Mouse (Mus musculus): ENCODE measurements around the gene Mall.

The Mall gene

DNA sequence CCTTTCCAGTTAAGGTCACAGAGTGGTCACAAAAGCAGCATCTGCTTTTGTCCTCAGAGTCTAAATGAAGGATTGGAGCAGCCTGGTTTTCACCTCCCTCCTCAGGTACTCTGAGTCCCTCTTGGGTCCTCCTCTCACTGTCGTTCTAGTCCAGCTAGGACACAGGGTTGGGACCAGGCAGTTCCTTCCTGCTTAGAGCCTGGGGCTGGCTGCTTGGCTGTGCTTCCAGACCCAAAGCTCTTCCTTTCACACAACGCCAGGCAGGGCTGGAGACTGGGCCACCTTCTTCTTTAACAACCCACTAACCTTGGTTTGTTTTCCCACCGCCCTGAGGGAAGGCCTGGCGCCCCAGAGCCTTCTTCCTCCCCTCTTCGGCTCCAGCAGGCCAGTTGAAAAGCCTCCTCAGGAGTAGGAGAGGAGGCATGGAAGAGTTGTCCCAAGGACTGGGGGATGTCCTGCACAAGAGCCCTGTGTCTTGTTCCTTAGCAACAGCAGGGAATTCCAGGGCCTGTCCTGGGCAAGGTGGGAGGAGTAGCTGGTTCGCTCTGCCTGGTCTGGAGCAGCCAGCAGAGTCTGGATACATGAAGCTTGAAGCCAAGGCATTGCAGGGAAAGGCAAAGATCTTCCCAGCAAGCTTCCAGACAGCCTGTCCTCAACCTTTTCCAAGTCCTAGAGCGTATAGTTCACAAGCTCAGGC lies 717 bp upstream of the Mall start:
- DNase-seq (ENCODE audit: low read depth, low spot score): no peak

GRCm38 (mm10) chr2:127728661-127729450 lies 876 bp downstream of the Mall start:
- DNase-seq (ENCODE audit: low read depth, low spot score): no peak

DNA sequence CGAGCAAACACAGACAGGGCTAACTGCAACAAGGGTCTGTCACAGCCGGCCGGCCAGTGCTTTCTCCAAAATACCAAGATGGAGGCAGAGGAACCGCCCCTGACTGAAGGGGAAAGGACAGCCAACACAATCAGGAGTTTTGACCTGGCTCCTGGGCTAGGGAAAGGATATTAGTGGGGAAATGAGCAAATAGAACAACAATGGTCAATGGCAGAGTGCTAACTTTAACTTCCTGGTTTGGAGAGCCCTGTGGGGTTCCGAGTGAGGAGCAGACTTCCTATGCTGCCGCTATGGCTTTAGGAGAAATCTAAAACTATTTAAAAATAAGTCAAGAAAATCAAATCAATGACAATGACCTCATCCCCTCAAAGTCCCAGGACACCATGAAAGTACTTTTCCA lies 1.6 kb downstream of the Mall start:
- no peak for DNase-seq (ENCODE audit: low read depth, low spot score)

DNA sequence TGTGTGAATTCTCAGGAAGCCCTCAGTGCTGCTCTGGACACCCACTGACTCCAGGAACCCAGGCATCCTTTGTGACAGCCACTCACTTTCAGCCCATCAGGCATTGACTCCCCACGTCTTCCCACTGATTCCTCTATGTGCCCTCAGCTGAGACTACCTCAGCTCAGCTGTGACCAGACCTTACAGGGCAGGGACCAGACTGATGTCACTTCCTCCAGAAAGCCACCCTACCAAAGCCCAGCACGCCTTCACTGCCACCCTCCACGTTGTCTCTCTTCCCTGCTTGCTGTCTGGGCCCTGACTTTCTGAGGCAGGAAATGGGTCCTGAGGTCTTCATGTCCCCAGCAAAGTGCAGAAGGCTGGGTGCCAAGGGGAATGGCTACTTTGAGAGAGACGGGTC lies 6.5 kb downstream of the Mall start:
- DNase-seq (ENCODE audit: low read depth, low spot score): no peak

DNA sequence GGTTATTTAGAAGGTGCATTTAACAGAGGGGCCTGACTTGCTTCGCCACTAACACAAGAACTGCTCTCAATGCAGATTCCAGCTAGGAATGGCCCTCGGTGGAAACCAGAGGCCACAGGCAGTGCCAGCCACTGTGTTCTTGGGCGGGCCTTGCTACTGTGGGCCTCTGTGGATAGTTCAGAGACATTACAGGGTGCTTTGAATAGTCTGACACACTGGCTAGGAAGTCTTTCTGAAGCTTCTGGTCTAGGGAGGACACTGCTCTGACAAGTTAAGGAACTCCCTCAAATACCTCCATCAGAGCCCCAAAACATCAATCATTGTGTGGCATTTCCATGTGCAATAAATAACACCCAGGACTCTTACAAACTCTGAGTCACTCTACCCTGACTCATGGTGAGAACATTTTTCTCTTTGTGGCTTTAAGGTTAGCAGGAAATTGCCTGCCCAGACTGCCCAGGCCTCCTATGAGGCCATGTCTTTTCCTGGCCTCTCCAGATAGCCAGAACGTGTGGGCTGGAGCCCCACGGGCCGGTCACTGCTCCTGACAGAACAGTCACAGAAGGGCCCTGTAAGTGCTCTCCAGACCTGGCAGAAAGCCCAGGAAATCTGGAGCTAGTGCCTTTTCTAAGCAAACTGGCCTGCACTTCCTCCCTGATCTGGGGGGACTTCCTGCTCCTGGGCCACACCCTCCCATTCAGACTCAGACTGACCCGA lies 7.4 kb downstream of the Mall start:
- DNase-seq (ENCODE audit: low read depth, low spot score): no peak

DNA sequence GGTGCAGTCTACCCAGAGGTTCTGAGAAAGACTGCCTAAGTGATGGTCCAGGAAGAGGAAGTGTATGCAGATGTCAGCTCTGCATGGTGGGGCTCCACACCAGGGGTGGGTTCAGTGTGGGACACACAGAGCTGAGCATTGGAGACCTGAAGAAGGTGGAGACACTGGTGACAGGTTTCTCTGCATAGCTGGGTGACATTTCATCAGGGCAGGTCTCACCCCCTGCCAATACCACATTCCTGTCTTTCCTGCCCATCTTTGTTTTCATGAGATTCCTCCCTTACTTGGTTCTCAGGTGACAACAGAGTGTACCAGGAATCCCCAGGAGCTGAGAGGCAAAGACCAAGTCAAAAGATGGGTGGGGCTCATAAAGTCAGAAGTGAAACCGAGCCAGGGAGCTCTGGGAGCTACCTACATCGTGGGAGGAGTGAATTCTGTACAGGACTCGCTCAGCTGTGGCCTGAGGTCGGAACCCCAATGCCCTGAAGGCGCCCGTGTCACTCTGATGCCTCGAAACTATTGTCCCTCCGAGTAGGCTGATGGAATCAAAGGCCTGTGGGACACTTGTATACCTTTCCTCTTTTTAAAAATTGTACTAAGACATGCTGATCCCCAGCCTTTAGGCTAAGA lies 10.8 kb downstream of the Mall start:
- no peak for DNase-seq (ENCODE audit: low read depth, low spot score)

GRCm38 (mm10) chr2:127714726-127715125 lies 15.0 kb downstream of the Mall start:
- DNase-seq (ENCODE audit: low read depth, low spot score): no peak

GRCm38 (mm10) chr2:127708792-127709191 lies 20.9 kb downstream of the Mall start:
- DNase-seq (ENCODE audit: low read depth, low spot score): no peak

DNA sequence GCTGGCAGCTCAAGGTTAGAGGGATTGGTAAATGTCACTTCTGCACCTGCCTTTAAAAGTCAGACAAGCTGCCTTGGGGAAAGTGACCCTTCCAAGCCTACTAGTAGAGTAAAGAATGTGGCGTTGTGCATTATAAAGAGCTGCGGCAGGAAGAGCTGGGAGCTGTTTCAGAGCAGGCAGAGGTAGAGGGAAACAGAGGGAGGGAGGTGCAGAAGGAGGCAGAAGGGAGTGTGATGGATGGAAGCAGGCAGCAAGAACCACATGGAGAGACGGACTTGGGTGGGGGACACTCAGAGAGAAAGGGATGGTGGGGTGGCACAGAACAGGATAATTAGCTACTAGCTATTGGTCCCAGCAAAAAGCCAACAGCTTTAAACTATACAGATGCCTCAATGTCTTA lies 21.7 kb downstream of the Mall start:
- DNase-seq (ENCODE audit: low read depth, low spot score): no peak

- no peak for DNase-seq (ENCODE audit: low read depth, low spot score)
Measured at GRCm38 (mm10) chr2:127705267-127705666, 24.5 kb downstream of the Mall start.

- DNase-seq (ENCODE audit: low read depth, low spot score): no peak
Measured at GRCm38 (mm10) chr2:127689239-127689638, 40.5 kb downstream of the Mall start.

- DNase-seq (ENCODE audit: low read depth, low spot score): peak; percentile 54
Measured at GRCm38 (mm10) chr2:127683687-127684331, 45.9 kb downstream of the Mall start.

DNA sequence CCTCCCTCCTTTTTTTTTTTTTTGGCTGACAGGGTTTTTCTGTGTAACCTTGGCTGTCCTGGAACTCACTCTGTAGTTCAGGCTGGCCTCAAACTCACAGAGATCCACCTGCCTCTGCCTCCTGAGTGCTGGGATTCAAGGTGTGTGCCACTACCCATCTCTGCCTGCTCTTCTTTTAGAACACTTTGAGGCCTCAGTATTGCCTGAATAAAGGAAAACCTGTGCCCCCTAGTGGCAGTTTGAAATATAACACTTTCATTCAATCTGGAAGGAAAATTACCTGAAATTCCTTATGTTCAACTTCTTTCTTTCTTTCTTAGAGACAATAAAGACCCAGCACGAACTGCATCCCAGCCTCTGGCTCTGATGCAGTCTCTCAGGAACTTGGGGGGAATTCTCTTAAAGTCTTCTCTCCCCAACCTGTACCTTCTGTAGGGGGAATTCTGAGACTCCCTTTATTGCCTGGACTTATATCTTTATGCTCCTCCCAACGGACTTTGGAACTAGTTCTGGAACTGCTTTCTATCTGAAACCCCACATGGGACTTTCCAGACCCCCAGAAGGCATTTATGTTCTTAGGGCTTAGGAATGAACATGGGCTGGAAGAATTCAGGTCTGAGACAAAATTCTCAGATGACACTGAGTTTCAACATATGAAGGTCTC lies 61.8 kb downstream of the Mall start:
- DNase-seq (ENCODE audit: low read depth, low spot score): peak; percentile 49

DNA sequence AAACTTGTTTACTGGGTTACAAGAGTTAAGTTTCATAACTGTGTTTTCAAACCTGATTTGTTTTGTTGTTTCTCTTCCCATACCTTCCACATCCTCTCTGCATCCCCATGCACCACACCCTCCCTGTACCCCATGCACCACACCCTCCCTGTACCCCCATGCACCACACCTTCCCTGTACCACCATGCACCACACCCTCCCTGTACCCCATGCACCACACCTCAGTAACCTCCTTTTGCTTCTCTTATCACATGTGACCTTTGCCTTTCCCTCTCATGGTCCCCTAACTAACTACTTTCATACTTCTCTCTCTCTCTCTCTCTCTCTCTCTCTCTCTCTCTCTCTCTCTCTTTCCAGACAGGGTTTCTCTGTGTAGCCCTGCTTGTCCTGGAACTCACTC lies 62.7 kb downstream of the Mall start:
- DNase-seq (ENCODE audit: low read depth, low spot score): no peak

GRCm38 (mm10) chr2:127662708-127663107 lies 67.0 kb downstream of the Mall start:
- DNase-seq (ENCODE audit: low read depth, low spot score): no peak

- DNase-seq (ENCODE audit: low read depth, low spot score): no peak
Measured at GRCm38 (mm10) chr2:127656086-127656720, 73.5 kb downstream of the Mall start, which contains the start of gene Mal. Mal (minus strand) TSS chr2:127656695.

DNA sequence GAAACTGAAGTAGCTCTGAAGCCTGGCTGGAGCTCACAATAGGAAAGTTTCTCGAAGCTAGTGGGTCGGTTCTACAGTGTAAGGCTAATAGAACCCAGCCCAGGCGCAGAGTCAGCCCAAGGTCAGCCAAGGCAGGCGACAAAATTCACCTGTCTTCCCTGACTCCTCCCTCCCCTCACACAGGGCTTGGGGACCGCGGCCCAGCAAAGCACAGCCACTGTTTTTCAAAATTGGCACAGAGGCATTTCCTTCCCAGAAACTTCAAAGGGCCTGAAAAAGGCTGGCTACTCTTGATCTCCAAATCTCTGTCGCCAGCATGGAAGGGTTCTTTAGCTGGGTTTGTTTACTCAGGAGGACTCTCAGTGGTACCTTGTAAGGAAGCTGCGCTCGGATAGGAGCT lies 74.3 kb downstream of the Mall start:
- no peak for DNase-seq (ENCODE audit: low read depth, low spot score)

- DNase-seq (ENCODE audit: low read depth, low spot score): no peak
Measured at GRCm38 (mm10) chr2:127654786-127655185, 74.9 kb downstream of the Mall start.

All from CD4-positive, CD25-positive, alpha-beta regulatory T cell, adult 2 months (primary cell).